Mouse (Mus musculus) lung, adult 2 months (tissue): ENCODE data around the gene Ldlrad3. TPM values are rescaled to one million over a fixed set of nuclear protein-coding genes. Genes with fewer than 3 reads are reported as not detected.
A peak's percentile ranks its signal among the peaks of the same experiment; 100 is the strongest.

Source experiments
- DNase-seq: peaks from one replicate; pipeline ENCODE4 v3.0.0; 2022
- H3K4me1 ChIP-seq: fragments of 200-500 bp; 2 replicates; pipeline ENCODE4 v1.6.1; 2011; ENCODE audit warnings: low read length; ENCODE audit not compliant: control insufficient read depth, insufficient read depth
- H3K4me3 ChIP-seq: fragments of 200-500 bp; replicated peaks from 2 replicates; pipeline ENCODE3; 2011; ENCODE audit warnings: low read depth, mild to moderate bottlenecking, control low read depth, low read length; ENCODE audit errors: extremely low read depth
- CTCF ChIP-seq: fragments of 200-500 bp; IDR thresholded peaks from 2 replicates; pipeline ENCODE4 v1.5.1; 2011; ENCODE audit warnings: mild to moderate bottlenecking, low read length, control low read depth; ENCODE audit not compliant: insufficient read depth
- POLR2A ChIP-seq: fragments of 200-500 bp; IDR thresholded peaks from 2 replicates; pipeline ENCODE4 v1.6.1; 2011; ENCODE audit warnings: low read depth, mild to moderate bottlenecking, control low read depth, low read length, borderline replicate concordance; ENCODE audit errors: extremely low read depth
- WGBS: fragments of 180-500 bp; shearing (Covaris S2); methylation state at CpG from one replicate; pipeline ENCODE4 v1.1.7; 2018; 5-methylcytosine and 5-hydroxymethylcytosine counted together
- polyA plus RNA-seq: library from polyadenylated mRNA; depleted of rRNA; stranded (reverse); fragments of >200 nt; gene quantifications from 2 replicates; pipeline ENCODE4 v1.2.3, GENCODE M21; 2012

The Ldlrad3 gene
- polyA plus RNA-seq, 1 experiment, result 14.6 TPM

DNA sequence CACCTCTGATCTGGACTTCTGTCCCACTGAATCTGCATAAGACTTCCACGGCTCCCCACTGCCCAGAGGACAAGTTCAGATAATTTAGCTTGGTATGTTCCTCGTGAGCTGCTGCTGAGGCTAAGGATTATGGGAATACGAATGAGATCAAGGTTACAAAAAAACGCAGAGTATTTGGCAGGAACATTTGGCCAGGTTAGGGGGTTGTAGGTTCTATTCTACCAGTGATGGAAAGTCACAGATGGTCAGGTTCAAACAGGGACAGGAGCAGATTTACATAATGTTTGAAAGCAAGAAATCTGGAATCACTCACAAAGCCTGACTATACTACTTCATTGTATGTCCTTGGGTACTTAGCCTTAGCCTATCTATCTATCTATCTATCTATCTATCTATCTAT lies 5.6 kb upstream of the Ldlrad3 start:
- TF ChIP-seq CTCF (no peak), POLR2A (no peak)
- Histone ChIP-seq H3K4me3 (no peak overlapping the region), H3K4me1 (no peaks in the 10 kb centered on the region)
- WGBS, result 84% methylated on average over 4 of the region's 4 CpGs
- no peak for DNase-seq

DNA sequence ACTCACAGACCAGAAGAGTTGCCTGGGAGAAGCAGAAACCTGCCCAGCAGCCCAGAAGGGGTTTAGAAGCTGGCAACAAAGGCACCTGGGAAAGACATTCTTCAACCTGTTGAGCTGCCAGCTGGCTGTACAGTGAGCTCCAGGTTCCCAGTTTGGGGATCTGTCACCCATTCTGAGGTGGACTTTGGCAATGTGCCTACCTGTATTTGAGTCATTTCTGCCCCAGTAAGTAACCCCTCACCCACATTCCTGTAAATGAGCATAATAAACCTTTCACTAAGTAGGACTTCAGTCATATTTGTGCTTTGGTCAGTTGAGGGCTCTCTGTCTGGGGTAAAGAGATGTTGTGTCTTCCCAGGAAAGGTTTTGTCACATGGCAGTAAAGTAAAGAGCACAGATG lies 4.8 kb upstream of the Ldlrad3 start:
- H3K4me1 ChIP-seq, result no peaks in the 10 kb centered on the region
- TF ChIP-seq CTCF (no peak), POLR2A (no peak)
- no peak for DNase-seq
- H3K4me3 ChIP-seq, result no peak overlapping the region

DNA sequence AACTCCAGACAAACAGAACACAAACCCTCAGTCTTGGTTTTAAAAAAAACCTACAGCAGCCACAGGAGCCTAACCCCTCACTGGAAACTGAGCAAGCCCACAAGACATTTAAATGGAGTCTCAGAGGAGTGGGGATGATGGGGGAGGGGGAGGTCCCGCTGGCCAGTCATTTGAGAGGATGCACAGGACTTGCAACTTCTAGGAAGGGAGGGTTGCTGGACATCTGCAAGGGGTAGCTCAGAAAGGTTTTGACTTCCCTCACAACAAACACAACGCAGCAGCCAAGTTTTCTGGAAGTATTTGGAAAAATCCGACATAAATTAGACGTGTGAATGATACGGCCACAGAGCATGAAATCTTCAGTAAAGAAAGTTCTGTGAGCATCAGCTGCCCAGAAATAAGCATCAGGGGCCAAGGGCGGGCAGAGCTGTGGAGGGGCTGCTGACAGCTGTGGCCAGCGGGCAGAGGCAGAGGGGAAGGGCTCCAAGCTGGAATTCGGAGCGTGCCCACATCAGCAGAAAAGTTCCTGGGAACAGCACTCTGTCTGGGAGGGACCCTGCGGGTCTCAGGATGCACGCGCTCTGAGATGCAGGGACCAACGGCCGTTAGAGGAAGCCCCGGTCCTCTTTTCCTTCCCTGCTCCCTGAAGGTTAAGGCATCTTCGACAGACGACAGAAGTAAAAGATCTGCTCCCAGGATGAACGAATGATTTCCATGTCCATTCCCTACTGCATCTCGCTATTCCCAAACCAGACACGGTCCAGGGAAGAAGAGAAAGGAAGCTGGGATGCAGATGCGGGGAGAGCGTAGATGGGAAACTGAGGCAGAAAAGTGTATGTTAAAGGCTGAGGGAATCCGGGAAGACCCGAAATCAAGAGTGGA lies 875 bp downstream of the Ldlrad3 start:
- Histone ChIP-seq H3K4me3 (peak overlapping the region; percentile 85), H3K4me1 (peaks cover 3% of the 10 kb centered on the region; the same call in 1 of the 2 replicates)
- TF ChIP-seq POLR2A (no peak), CTCF (no peak)
- peak; percentile 21 for DNase-seq
- 3% methylated on average over 24 of the region's 24 CpGs for WGBS

DNA sequence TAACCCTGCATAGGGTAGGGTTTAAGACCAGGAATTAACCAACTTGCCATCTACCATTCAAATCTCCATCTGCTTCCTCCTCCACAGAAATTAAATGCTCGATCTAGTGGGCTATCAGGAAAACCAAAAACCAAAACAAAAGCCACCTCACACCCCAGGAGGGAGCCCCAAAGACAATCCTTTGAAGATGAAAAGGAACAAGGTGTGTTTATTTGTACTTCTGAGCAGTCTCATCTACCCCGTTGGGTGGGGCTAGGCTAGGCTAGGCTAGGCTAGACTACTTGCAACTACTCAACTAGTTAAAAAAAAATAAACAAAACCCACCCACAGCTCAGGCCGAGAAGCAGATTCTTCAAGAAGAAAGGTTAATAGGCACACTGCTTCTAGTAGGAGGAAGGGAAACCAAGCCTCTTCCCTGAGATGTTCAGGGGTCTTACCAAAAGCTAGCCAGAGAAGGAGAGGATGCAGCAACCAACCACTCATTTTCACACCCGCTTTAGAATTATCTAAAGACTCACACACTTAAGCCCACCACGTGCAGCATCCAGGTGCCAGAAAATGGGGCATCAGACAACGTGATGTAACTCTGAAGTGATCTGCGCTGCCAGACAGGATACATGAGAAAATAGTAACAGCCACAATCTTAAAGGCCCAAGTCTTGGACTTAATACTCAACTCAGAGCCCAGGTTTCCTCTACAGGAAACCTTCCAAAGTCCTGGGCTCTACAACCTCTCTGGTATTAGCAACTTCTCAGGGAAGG lies 2.3 kb downstream of the Ldlrad3 start:
- WGBS, result 68% methylated on average over 7 of the region's 7 CpGs
- peaks cover 3% of the 10 kb centered on the region; the same call in 1 of the 2 replicates for H3K4me1 ChIP-seq
- no peak overlapping the region for H3K4me3 ChIP-seq
- no peak for TF ChIP-seq CTCF
- no peak for TF ChIP-seq POLR2A
- no peak for DNase-seq

DNA sequence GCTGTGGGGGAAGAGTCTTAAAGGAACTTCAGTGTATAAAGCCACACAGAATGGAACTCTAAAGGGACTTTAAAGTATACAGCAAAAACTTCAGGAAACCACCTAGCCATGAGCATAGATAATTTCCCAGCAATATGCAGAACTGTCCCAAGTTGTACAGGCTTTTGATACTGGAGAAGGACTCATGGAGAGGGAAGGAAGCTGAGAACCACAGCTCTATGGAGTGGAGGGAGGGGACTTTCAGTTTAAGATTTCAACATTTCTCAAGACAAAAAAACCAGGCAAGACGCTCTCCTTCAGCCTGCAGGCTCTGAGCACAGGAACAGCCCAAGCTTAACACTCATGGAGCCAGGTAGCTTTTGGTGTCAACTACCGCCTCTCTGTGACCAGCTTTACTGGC lies 4.7 kb downstream of the Ldlrad3 start:
- TF ChIP-seq POLR2A (no peak), CTCF (no peak)
- 64% methylated on average over 2 of the region's 2 CpGs for WGBS
- DNase-seq, result no peak
- H3K4me3 ChIP-seq, result no peak overlapping the region
- H3K4me1 ChIP-seq, result peaks cover 3% of the 10 kb centered on the region; the same call in 1 of the 2 replicates

DNA sequence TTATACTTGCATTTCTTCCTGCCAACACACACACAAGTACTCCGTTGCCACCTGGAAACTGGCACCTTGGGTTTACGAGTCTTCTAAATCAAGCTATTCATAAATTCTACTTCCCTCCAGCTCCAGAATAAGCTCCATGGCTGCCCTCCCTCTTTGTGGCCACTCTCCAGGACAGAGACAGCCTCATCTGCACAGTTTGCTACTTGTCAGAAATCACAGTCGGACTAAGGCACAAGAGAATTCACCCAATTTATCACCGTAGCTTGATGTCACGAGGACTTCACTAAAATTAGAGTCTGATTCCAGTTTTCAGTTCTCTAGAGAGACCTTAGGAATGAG lies 9.8 kb downstream of the Ldlrad3 start:
- DNase-seq, result no peak
- whole genome bisulfite sequencing, result 75% methylated on average over 5 of the region's 5 CpGs

DNA sequence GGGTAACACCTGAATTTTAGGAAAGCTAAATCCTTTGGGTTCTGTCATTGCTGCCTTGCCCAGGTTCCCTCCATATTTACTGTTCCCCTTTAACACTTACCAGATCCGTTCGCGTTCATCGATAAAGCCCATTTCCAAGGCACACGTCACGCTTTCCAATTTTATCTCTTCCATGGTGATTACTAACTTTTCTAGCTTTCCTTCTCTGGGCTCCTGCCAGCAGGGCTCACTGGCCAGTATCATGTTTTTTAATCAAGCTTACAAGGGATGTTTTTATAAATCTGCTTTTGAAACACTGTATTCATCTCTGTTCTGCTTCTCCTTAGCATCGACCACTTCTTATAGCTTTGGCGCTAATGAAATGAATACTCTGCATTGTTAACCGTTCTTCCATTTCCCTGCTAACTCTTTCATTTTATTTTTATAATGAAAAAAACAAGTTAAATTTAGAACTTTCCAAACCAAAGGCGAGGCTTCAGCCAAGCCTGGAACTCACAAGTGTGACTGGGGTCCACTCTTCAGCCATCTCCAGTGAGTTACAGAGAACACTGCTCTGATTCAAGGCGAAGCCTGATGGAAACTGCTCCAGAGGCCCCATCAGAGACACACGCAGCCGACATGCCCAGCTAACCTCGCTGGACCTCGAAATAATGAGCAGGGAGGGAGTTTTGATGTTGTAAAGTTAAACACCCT lies 10.3 kb downstream of the Ldlrad3 start:
- TF ChIP-seq POLR2A (no peak), CTCF (no peak)
- 70% methylated on average over 15 of the region's 15 CpGs for WGBS
- Histone ChIP-seq H3K4me3 (no peak overlapping the region), H3K4me1 (no peaks in the 10 kb centered on the region; the same call in 1 of the 2 replicates)
- DNase-seq, result no peak

More for the DNA sequence above, 9.8 kb downstream of the Ldlrad3 start:
- H3K4me1 ChIP-seq, result no peaks in the 10 kb centered on the region; the same call in 1 of the 2 replicates
- no peak overlapping the region for H3K4me3 ChIP-seq
- TF ChIP-seq CTCF (no peak), POLR2A (no peak)

DNA sequence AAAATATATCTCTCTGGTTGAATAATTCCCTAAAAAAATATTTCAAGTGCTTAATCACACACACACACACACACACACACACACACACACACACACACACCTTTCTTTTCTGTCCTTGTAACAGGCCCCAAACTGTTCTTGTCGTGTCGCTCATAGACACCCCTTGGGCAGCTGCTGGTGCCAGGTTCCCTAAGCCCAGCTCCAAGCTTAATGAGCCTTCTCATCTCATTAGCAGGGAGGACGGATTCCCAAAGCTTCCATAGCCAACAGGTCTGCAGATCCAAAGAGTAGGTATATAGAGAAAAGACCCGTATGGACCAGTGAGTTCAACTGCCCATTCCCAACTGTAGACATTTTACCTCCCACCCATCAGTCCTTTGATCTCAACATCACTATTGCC lies 13.7 kb downstream of the Ldlrad3 start:
- no peak for DNase-seq
- TF ChIP-seq POLR2A, result no peak
- no peak for TF ChIP-seq CTCF
- H3K4me3 ChIP-seq, result no peak overlapping the region
- H3K4me1 ChIP-seq, result no peaks in the 10 kb centered on the region
- WGBS, result 94% methylated on average over 4 of the region's 4 CpGs

DNA sequence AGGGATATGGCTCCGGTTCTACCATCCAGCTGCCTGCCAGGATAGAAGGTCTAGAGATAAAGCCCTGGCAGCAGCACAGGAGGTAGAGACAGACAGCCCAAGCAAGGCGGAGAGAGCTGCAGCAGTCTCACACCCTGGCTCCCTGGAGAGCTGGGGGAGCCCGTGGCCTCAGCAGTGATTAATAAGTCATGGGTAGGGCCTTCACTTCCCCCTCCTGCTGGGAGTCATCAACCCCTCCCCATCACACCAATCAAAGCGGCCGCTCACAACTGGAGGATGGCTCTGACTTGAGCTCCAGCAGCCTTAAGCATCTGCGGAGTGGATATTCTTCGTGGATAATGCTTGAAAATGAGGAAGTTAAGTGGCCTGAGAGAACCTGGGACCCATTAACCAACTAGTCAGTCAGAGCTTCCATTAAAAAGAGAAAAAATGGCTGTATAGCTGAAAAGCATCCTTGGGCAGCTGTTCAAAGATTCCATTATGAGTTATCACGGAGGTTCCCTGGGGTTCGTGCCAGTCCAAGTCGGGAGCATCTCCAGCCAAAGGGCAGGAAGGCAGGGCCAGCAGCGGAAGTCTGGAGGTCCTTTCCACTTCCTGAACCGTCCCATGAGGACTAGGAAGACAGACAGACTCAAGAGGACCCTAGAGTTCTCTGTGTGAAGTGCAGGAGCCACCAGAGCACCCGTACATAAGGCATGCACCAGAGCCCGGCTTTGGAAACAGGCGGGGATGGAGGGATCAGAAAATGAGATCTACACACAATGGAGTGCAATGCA lies 19.4 kb downstream of the Ldlrad3 start:
- no peak for DNase-seq
- Histone ChIP-seq H3K4me1 (peaks cover 2% of the 10 kb centered on the region; the same call in 1 of the 2 replicates), H3K4me3 (no peak overlapping the region)
- TF ChIP-seq POLR2A, result no peak
- WGBS, result 50% methylated on average over 15 of the region's 15 CpGs

DNA sequence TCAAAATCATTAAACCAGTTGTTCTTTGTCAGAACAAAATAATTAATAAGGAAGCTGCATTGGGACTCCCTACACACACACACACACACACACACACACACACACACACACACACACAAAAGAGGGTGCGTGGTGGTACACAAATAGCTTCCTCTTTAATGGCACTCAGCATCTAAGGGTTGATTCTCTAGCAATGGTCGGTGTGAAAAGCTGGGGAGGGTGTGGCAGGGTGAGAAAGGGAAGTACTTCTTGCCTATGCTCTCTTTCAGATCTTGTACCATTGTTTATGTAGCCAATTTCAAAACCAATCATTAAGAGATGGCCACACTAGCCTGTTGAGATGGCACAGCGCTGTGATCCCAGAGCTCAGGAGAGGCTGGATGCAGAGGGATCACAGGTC lies 23.1 kb downstream of the Ldlrad3 start:
- TF ChIP-seq CTCF (no peak), POLR2A (no peak)
- H3K4me1 ChIP-seq, result peaks cover 2% of the 10 kb centered on the region; the same call in 1 of the 2 replicates
- no peak overlapping the region for H3K4me3 ChIP-seq
- 50% methylated on average over 3 of the region's 3 CpGs for WGBS
- DNase-seq, result no peak
